Mouse (Mus musculus) midbrain, postnatal 0 days (tissue): Measurements from ENCODE around the gene Lbhd1. TPM values are rescaled to one million over a fixed set of nuclear protein-coding genes. Genes with fewer than 3 reads are reported as not detected.
"Not testable (repeated sequence)": the region's sequence is repeated elsewhere in the genome, so short reads cannot be mapped to it uniquely, and the experiment has no call there.

Experiments used
- ATAC-seq: fragments of 200-750 bp; cut with Nextera tagmentation; 2 replicates; pipeline ENCODE4 v1.8.0; 2017; ENCODE audit warnings: moderate number of reproducible peaks, mild to moderate bottlenecking, moderate TSS enrichment, moderate library complexity; ENCODE audit not compliant: low FRiP score
- DNase-seq: peaks from one replicate; pipeline ENCODE4 v3.0.0-alpha.2; 2015; ENCODE audit warnings: low spot score
- H3K27ac ChIP-seq: fragments of 300-500 bp; sonication (generic); 2 replicates; pipeline ENCODE4 v1.5.1; 2014; ENCODE audit warnings: low read depth, mild to moderate bottlenecking, low read length, mixed read lengths
- H3K27me3 ChIP-seq: fragments of 300-500 bp; sonication (generic); 2 replicates; pipeline ENCODE4 v1.6.1; 2014; ENCODE audit warnings: low read length, control low read depth, mixed read lengths; ENCODE audit not compliant: insufficient read depth
- H3K36me3 ChIP-seq: fragments of 300-500 bp; sonication (generic); 2 replicates; pipeline ENCODE4 v1.6.1; 2014; ENCODE audit warnings: low read length, control low read depth, mixed read lengths; ENCODE audit not compliant: insufficient read depth
- H3K4me1 ChIP-seq: fragments of 300-500 bp; sonication (generic); 2 replicates; pipeline ENCODE4 v1.6.1; 2014; ENCODE audit warnings: mild to moderate bottlenecking, control low read depth, antibody characterized with exemption, low read length, mixed read lengths; ENCODE audit not compliant: insufficient read depth
- H3K4me2 ChIP-seq: fragments of 300-500 bp; sonication (generic); 2 replicates; pipeline ENCODE4 v1.6.1; 2014; ENCODE audit warnings: low read depth, mild to moderate bottlenecking, low read length, mixed read lengths; ENCODE audit not compliant: poor library complexity, severe bottlenecking
- H3K4me3 ChIP-seq: fragments of 300-500 bp; sonication (generic); 2 replicates; pipeline ENCODE4 v1.5.1; 2014; ENCODE audit warnings: low read depth, mild to moderate bottlenecking, low read length, moderate library complexity
- H3K9ac ChIP-seq: fragments of 300-500 bp; sonication (generic); replicated peaks from 2 replicates; pipeline ENCODE4 v1.6.1; 2014; ENCODE audit warnings: mild to moderate bottlenecking, low read length, moderate library complexity, mixed read lengths; ENCODE audit not compliant: poor library complexity, severe bottlenecking
- H3K9me3 ChIP-seq: fragments of 300-500 bp; sonication (generic); 2 replicates; pipeline ENCODE4 v1.6.1; 2016; ENCODE audit warnings: low read length, control low read depth
- CTCF ChIP-seq: IDR thresholded peaks from 2 replicates; pipeline ENCODE4 v1.5.1; 2016; ENCODE audit warnings: antibody characterized with exemption, mild to moderate bottlenecking
- WGBS: fragments of 180-500 bp; shearing (Covaris S2); extraction: QIAGEN DNeasy Blood & Tissue Kit; methylation state at CpG from one replicate; pipeline ENCODE4 v1.1.7; 2014; 5-methylcytosine and 5-hydroxymethylcytosine counted together
- polyA plus RNA-seq: library from polyadenylated mRNA; unstranded; fragments of >200 nt; fragmentation: Nextera tagmentation; extraction: Ambion mirVana; gene quantifications from 2 replicates; pipeline ENCODE4 v1.2.1, GENCODE M21; 2015
- total RNA-seq: library from RNA; depleted of rRNA; stranded (reverse); fragments of >200 nt; gene quantifications from 2 replicates; pipeline ENCODE4 v1.2.3, GENCODE M21; 2014; rRNA removed

Gene Lbhd1
- total RNA-seq (4.2 and 6.6 TPM in 2 replicates), polyA plus RNA-seq (17.7 and 20.6 TPM in 2 replicates)

DNA sequence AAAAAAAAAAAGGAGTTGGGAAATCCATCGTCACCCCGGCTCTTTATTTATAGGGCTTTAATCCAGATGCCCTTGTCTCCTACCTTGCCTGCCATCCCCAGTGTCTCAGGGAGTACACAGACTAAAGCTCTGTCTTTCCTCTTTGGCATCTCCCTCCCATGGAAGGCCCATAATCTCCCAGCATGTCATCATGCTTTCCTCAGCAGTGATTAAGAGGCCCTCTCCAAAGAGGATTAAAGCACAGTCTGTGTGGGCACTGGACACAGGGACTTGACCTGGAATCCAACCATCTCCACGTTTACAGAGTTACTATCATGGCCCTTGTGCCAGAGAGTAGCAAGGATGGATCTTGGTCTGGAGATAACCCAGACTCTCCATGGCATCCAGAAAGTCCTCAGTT, at the start of gene Lbhd1, which contains the start of gene Gm49403:
Gene Lbhd1, plus strand, starts transcription at position 117 of the 400 bp plus-strand sequence.
Gene Gm49403, plus strand, starts transcription at position 315 of the 400 bp plus-strand sequence.
- Histone ChIP-seq H3K4me1 (peaks cover 4% of the 10 kb centered on the region), H3K36me3 (no peaks in the 10 kb centered on the region), H3K27me3 (no peaks in the 10 kb centered on the region), H3K4me2 (no peak within 1 kb of the TSS), H3K9ac (no peak within 1 kb of the TSS), H3K4me3 (no peak within 1 kb of the TSS), H3K9me3 (no peaks in the 10 kb centered on the region), H3K27ac (no peak within 1 kb of the TSS)
- TF ChIP-seq CTCF, result no peak
- no peak for DNase-seq
- ATAC-seq, result no peak
- 69% methylated on average over 3 of the region's 3 CpGs for WGBS

DNA sequence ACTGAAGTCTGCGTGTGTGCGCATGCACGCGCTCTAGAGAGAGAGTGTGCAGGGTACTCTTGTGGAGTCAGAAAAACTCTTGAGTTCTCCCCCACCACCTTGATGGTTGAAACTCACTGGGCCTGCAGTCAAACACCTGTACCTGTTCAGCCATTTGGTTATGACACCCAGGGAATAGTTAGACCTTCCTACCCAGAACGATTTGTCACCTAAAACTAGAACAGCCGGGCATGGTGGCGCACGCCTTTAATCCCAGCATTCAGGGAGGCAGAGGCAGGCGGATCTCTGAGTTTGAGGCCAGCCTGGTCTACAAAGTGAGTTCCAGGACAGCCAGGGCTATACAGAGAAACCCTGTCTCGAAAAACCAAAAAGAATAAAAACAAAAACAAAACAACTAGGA, 47.2 kb upstream of the Lbhd1 start:
- H3K27ac ChIP-seq, result peak overlapping the region; percentile 96
- H3K4me3 ChIP-seq, ATAC-seq: not testable (repeated sequence)

DNA sequence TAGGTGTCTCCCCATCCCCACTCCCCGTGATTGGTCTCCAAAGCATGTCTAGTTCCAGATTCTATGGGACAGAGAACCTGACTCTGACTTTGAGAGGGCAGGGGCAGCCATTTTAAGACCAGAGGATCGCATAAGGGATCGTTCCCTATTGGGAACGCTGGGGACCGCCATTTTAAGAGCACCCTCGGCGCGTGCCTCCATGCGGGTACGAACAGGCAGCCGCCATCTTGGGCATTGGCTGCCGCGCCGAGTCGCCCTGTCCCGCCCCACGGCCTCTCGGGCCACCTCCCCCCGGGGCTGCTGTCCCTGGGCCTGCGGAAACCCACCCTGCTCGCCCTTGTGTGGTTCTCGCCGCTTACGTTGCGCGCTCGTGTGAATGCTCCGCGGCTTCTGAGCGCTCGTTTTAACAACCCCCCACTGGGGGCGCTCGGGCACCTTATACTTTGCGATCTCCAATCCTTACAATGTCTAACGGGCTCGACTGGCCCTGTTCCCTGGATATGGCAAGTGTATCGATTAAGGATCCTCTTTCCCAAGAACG, 46.2 kb upstream of the Lbhd1 start, which contains the start of gene Bscl2:
Gene Bscl2, plus strand, starts transcription at position 217 of the 541 bp plus-strand sequence.
- peak within 1 kb of the TSS; percentile 68 for H3K4me3 ChIP-seq
- no peaks in the 10 kb centered on the region for H3K27me3 ChIP-seq
- H3K36me3 ChIP-seq, result peaks cover 13% of the 10 kb centered on the region
- H3K4me2 ChIP-seq, result peak within 1 kb of the TSS; percentile 85
- ATAC-seq, result peak; percentile 74
- peak; percentile 71 for TF ChIP-seq CTCF
- H3K9ac ChIP-seq, result peak within 1 kb of the TSS; percentile 87
- H3K4me1 ChIP-seq, result peaks cover 9% of the 10 kb centered on the region
- DNase-seq, result peak; percentile 92
- no peaks in the 10 kb centered on the region for H3K9me3 ChIP-seq
- peak within 1 kb of the TSS; percentile 96 for H3K27ac ChIP-seq
- WGBS, result under 1% methylated on average over 38 of the region's 38 CpGs

More for the DNA sequence above, 47.2 kb upstream of the Lbhd1 start:
- Histone ChIP-seq H3K36me3 (peaks cover 21% of the 10 kb centered on the region), H3K4me2 (peak overlapping the region; percentile 85; the same call in 1 of the 2 replicates)
- H3K9me3 ChIP-seq, H3K27me3 ChIP-seq, H3K9ac ChIP-seq, DNase-seq, H3K4me1 ChIP-seq: not testable (repeated sequence)
- 96% methylated on average over 10 of the region's 10 CpGs for WGBS

DNA sequence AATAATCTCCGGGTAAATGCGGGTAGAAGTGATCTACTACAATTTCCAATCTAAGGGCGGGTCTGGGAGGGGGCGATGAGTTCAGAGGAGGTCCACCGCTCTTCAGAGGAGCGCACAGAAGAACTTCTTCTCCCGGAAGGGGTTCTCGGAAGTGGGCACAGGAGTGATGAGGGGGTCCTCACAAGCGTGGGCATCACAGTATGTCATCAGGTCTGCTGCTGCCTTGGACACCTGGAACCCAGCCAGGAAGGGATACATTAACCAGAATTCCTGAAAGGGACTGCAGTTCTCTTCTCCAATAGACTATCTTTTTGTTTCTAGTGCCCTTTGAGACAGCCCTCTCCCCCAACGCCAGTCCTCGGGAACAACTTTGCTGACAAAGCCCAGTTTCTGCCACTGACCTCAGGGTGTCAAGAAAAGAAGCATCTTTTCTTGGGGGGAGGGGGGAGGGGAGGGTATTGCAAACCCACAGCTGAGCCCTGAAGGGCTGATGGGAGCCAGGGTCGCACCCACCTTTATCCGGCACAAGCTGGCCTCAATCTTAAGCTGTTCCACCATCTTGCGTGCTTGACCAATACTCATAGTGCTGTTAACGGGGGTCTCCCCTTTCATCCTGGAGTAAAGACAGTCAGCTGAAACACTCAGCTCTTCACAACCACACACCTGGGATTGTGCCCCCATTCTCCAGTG, 45.3 kb upstream of the Lbhd1 start:
- H3K4me2 ChIP-seq, result peak overlapping the region; percentile 85
- H3K9ac ChIP-seq, result peak overlapping the region; percentile 87
- peak overlapping the region; percentile 68 for H3K4me3 ChIP-seq
- H3K9me3 ChIP-seq, result no peaks in the 10 kb centered on the region
- DNase-seq, result peak; percentile 63
- TF ChIP-seq CTCF, result no peak
- H3K27ac ChIP-seq, result peak overlapping the region; percentile 96
- H3K4me1 ChIP-seq, result peaks cover 9% of the 10 kb centered on the region
- peaks cover 10% of the 10 kb centered on the region for H3K36me3 ChIP-seq
- ATAC-seq, result 0 out of 2 replicates have a peak, but pooled peaks have one; percentile 8
- WGBS, result 4% methylated on average over 15 of the region's 15 CpGs
- H3K27me3 ChIP-seq, result no peaks in the 10 kb centered on the region

DNA sequence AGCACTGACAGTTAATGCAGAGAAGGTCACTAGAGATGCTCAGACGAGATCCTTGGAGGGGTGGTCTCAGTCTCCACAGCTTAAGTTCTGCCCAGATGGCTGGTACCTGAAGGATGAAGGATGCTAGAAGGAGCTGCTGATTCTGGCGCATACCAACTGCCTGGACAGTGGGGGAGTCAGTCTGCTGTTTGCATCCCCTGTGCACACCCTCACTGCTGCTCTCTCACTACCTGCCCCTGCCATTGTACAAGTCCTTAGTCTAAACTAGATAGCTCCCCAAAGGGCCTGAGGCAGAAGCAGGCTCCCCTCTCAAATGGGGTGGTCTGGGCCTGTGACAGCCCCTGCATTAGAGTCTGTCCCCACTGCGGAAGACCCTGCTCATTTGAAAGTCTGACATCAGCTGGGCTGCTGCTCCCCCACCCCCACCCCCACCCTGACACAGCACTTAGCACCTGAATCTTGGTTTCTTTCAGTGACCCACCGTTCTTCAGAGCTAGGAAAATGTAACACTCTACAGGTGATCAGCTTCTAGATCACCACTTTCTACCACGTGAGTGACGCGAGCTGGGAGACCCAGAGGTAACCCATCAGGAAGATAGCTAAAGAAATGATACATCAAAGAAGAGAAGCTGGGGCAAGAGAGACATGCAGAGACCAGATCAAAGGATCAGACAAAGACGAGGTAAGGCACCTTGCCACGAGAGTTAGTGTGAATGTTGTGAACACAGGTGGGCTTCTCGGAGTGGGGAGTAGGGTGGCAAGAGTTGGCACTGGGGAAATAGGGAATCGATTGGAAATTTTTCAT, 44.2 kb upstream of the Lbhd1 start, which contains the start of gene Gng3:
Gene Gng3, minus strand, starts transcription at position 92 of the 805 bp plus-strand sequence.
- peak within 1 kb of the TSS; percentile 87 for H3K9ac ChIP-seq
- H3K4me1 ChIP-seq, result peaks cover 9% of the 10 kb centered on the region
- H3K27ac ChIP-seq, result peak within 1 kb of the TSS; percentile 96
- no peaks in the 10 kb centered on the region for H3K27me3 ChIP-seq
- 20% methylated on average over 11 of the region's 11 CpGs for WGBS
- no peak; the same call in 1 of the 2 replicates for TF ChIP-seq CTCF
- peak within 1 kb of the TSS; percentile 68 for H3K4me3 ChIP-seq
- ATAC-seq, result peak; percentile 85
- peaks cover 9% of the 10 kb centered on the region for H3K36me3 ChIP-seq
- DNase-seq, result peak; percentile 95
- no peaks in the 10 kb centered on the region for H3K9me3 ChIP-seq
- H3K4me2 ChIP-seq, result peak within 1 kb of the TSS; percentile 85
